Mouse (Mus musculus): ENCODE data around the gene Ralgps2.

DNA sequence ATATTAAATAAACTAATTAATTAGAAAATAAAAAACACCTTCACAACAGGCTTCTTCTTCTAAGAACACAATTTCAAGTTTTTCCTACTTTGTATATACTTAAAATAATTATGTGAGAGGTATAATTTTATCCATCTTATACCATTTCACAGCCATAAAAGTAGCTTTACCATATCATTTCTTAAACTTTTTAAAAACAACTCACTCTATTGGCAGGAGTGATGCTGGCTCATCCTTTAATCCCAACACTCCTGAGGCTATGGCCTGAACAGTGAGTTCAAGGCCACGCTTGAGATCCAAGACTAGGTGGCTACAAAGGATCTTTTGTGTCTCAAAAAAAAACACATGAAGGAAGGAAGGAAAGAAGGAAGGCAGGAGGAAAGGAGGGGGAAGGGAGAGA, 15.9 kb downstream of the Ralgps2 start:
- TF ChIP-seq POLR2A (IDR thresholded peaks at IDR 0.05; ENCODE audit: control insufficient read depth, low read depth, low read length) (no peak), CTCF (IDR thresholded peaks at IDR 0.05; ENCODE audit: control insufficient read depth, insufficient read depth, insufficient replicate concordance, low read depth, low read length) (no peak)
